Mouse (Mus musculus): ENCODE data around the gene 2310034G01Rik.

The 2310034G01Rik gene

GRCm38 (mm10) chr19:46303251-46304215 lies 46.6 kb downstream of the 2310034G01Rik start:
- in situ Hi-C loops (cut with MboI, MseI) = loop anchor here (10.0 kb wide), 2 partner anchors 169 to 1269 kb away; partner anchors contain the start of gene Elovl3

GRCm38 (mm10) chr19:46302551-46302950 lies 47.6 kb downstream of the 2310034G01Rik start:
- in situ Hi-C loops (cut with MboI, MseI) = loop anchor here (10.0 kb wide), 2 partner anchors 168 to 1268 kb away; partner anchors contain the start of gene Elovl3

DNA sequence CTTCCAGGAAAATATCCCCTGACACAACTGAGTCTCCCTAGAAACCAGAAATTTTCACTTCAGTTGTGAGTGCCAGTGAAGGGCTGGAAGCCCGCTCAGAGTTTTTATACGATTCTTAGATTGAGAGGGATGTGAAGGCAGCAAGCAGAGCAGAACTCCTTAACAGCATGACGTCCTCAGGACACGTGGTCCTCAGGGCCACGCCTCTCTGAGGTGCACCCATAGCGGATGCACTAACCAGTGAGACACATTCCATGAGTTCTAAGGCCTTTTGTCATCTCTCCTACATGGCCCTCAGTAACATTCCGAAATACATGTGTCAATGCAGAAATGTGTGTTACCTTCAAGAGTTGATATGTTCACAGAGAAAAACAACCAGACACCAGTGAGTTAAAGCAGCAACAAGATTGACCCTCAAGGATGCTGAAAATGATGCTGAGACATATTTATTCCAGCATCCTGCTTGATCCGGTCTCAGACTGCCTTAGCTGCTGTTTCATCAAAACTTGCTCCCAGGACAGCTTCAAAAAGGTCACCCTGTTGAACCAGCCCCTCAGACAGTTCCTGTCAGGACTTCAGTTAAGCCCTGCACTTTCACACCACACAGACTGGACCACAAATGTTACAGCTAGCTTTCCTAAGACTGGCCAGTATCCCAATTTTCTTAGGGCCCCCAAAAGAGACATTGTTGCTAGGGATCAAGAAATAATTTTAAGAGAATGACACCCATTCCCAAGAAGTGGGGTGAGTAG lies 49.6 kb downstream of the 2310034G01Rik start:
- in situ Hi-C loops (cut with MboI, MseI) = loop anchor here (10.0 kb wide), 2 partner anchors 166 to 1266 kb away; partner anchors contain the start of gene Elovl3

All from T-helper 2 cell (primary cell).